Mouse (Mus musculus) kidney, adult 2 months (tissue): ENCODE results near the gene Plcb2.

Source experiments
- CTCF ChIP-seq: fragments of 200-500 bp; conservative IDR thresholded peaks from 2 replicates; pipeline ENCODE4 v1.5.1; 2011; ENCODE audit warnings: low read depth, mild to moderate bottlenecking, control low read depth, low read length, moderate library complexity, mixed read lengths; ENCODE audit not compliant: insufficient read depth, insufficient read length
- POLR2A ChIP-seq: fragments of 200-500 bp; IDR thresholded peaks from one replicate; pipeline ENCODE4 v1.6.1; 2011; ENCODE audit warnings: low read depth, low read length, control low read depth

GRCm38 (mm10) chr2:118764094-118764831 is 36.0 kb upstream of the Plcb2 start:
- TF ChIP-seq POLR2A (no peak), CTCF (peak; percentile 50)
